Mouse (Mus musculus): ENCODE results near the gene Ifna14.

GRCm38 (mm10) chr4:88543649-88544234 is 27.9 kb downstream of the Ifna14 start:
- peak; percentile 77 for TF ChIP-seq CTCF (IDR thresholded peaks at IDR 0.05; ENCODE audit: low read depth)
- no peak for TF ChIP-seq EP300 (IDR thresholded peaks at IDR 0.05; ENCODE audit: low read depth)

Data from liver, embryonic 14.5 days (tissue).